Mouse (Mus musculus) limb, embryonic 14.5 days (tissue): ENCODE data around the gene Ank2. TPM values are rescaled to one million over a fixed set of nuclear protein-coding genes. Genes with fewer than 3 reads are reported as not detected.
A peak's percentile ranks its signal among the peaks of the same experiment; 100 is the strongest.

ENCODE experiments used
- ATAC-seq: fragments of 200-750 bp; cut with Nextera tagmentation; 2 replicates; pipeline ENCODE4 v1.8.0; 2017; ENCODE audit warnings: low read depth, moderate number of reproducible peaks, moderate TSS enrichment; ENCODE audit not compliant: low FRiP score
- DNase-seq: peaks from one replicate; pipeline ENCODE4 v3.0.0-alpha.2; 2015; ENCODE audit warnings: low spot score
- H3K27ac ChIP-seq: fragments of 300-500 bp; sonication (generic); replicated peaks from 2 replicates; pipeline ENCODE4 v1.5.1; 2014; ENCODE audit warnings: low read depth, mild to moderate bottlenecking, low read length, moderate library complexity, mixed read lengths
- H3K27me3 ChIP-seq: fragments of 300-500 bp; sonication (generic); 2 replicates; pipeline ENCODE4 v1.6.1; 2014; ENCODE audit warnings: low read length, mixed read lengths; ENCODE audit not compliant: control insufficient read depth, insufficient read depth
- H3K36me3 ChIP-seq: fragments of 300-500 bp; sonication (generic); 2 replicates; pipeline ENCODE4 v1.6.1; 2014; ENCODE audit warnings: mild to moderate bottlenecking, low read length, moderate library complexity, mixed read lengths; ENCODE audit not compliant: control insufficient read depth, insufficient read depth
- H3K4me1 ChIP-seq: fragments of 300-500 bp; sonication (generic); 2 replicates; pipeline ENCODE4 v1.6.1; 2014; ENCODE audit warnings: antibody characterized with exemption, low read length, mixed read lengths; ENCODE audit not compliant: control insufficient read depth, insufficient read depth
- H3K4me2 ChIP-seq: fragments of 300-500 bp; sonication (generic); replicated peaks from 2 replicates; pipeline ENCODE4 v1.6.1; 2014; ENCODE audit warnings: low read depth, mild to moderate bottlenecking, low read length, moderate library complexity; ENCODE audit not compliant: severe bottlenecking
- H3K4me3 ChIP-seq: fragments of 300-500 bp; sonication (generic); replicated peaks from 2 replicates; pipeline ENCODE4 v1.5.1; 2014; ENCODE audit warnings: low read length
- H3K9ac ChIP-seq: fragments of 300-500 bp; sonication (generic); 2 replicates; pipeline ENCODE4 v1.6.1; 2014; ENCODE audit warnings: mild to moderate bottlenecking, low read depth, low read length, moderate library complexity; ENCODE audit not compliant: severe bottlenecking
- H3K9me3 ChIP-seq: fragments of 300-500 bp; sonication (generic); 2 replicates; pipeline ENCODE4 v1.6.1; 2016; ENCODE audit warnings: low read length; ENCODE audit not compliant: control insufficient read depth
- POLR2A ChIP-seq: fragments of 200-500 bp; IDR thresholded peaks from 2 replicates; pipeline ENCODE4 v1.8.0; 2012; ENCODE audit warnings: inconsistent platforms, mild to moderate bottlenecking, moderate library complexity, borderline replicate concordance; ENCODE audit not compliant: insufficient read depth, insufficient read length; ENCODE audit errors: extremely low read depth
- WGBS: fragments of 180-500 bp; shearing (Covaris S2); extraction: QIAGEN DNeasy Blood & Tissue Kit; methylation state at CpG from one replicate; pipeline ENCODE4 v1.1.7; 2014; 5-methylcytosine and 5-hydroxymethylcytosine counted together
- polyA plus RNA-seq, 2 experiments: library from polyadenylated mRNA; depleted of rRNA in 1 of 2; stranded (reverse) in 1 of 2; unstranded in 1 of 2; fragments of >200 nt; fragmentation: Nextera tagmentation in 1 of 2; extraction: Ambion mirVana in 1 of 2; gene quantifications; 2 replicates each; pipeline versions ENCODE4 v1.2.1 to v1.2.3; 2012 to 2014

Gene Ank2
- polyA plus RNA-seq, 2 experiments = 33.0 to 41.6 TPM

- Histone ChIP-seq H3K9me3 (no peaks in the 10 kb centered on the region), H3K4me1 (no peaks in the 10 kb centered on the region), H3K4me2 (no peak overlapping the region), H3K4me3 (no peak overlapping the region), H3K9ac (no peak overlapping the region), H3K36me3 (no peaks in the 10 kb centered on the region), H3K27ac (no peak overlapping the region), H3K27me3 (no peaks in the 10 kb centered on the region)
- 0 out of 2 replicates have a peak, but pooled peaks have one; percentile 30 for ATAC-seq
- no peak for TF ChIP-seq POLR2A
- 76% methylated on average over 8 of the region's 8 CpGs for WGBS
- no peak for DNase-seq
Measured at GRCm38 (mm10) chr3:127361846-127362245, 137.3 kb downstream of the Ank2 start.

- no peak for TF ChIP-seq POLR2A
- H3K9me3 ChIP-seq = no peaks in the 10 kb centered on the region
- H3K9ac ChIP-seq = no peak overlapping the region
- whole genome bisulfite sequencing = 45% methylated on average over 5 of the region's 5 CpGs
- no peaks in the 10 kb centered on the region for H3K4me1 ChIP-seq
- H3K4me3 ChIP-seq = no peak overlapping the region
- no peak overlapping the region for H3K27ac ChIP-seq
- ATAC-seq = no peak
- peak; percentile 3 for DNase-seq
- no peaks in the 10 kb centered on the region for H3K27me3 ChIP-seq
- H3K4me2 ChIP-seq = no peak overlapping the region
- no peaks in the 10 kb centered on the region for H3K36me3 ChIP-seq
Measured at GRCm38 (mm10) chr3:127361384-127361783, 137.8 kb downstream of the Ank2 start.

GRCm38 (mm10) chr3:127355252-127355651 is 143.9 kb downstream of the Ank2 start:
- DNase-seq (peak; percentile 3), ATAC-seq (peak; percentile 34; the same call in 1 of the 2 replicates)
- no peak overlapping the region for H3K9ac ChIP-seq
- no peak for TF ChIP-seq POLR2A
- no peaks in the 10 kb centered on the region; the same call in 1 of the 2 replicates for H3K4me1 ChIP-seq
- H3K4me3 ChIP-seq = no peak overlapping the region
- H3K36me3 ChIP-seq = no peaks in the 10 kb centered on the region
- 34% methylated on average over 5 of the region's 5 CpGs for WGBS
- H3K4me2 ChIP-seq = no peak overlapping the region
- H3K27me3 ChIP-seq = no peaks in the 10 kb centered on the region
- H3K27ac ChIP-seq = no peak overlapping the region
- H3K9me3 ChIP-seq = no peaks in the 10 kb centered on the region

GRCm38 (mm10) chr3:127350602-127351362 is 148.4 kb downstream of the Ank2 start:
- no peaks in the 10 kb centered on the region; the same call in 1 of the 2 replicates for H3K4me1 ChIP-seq
- H3K4me3 ChIP-seq = no peak overlapping the region
- H3K36me3 ChIP-seq = no peaks in the 10 kb centered on the region
- H3K4me2 ChIP-seq = no peak overlapping the region
- ATAC-seq (no peak), DNase-seq (no peak)
- TF ChIP-seq POLR2A = no peak
- H3K9ac ChIP-seq = no peak overlapping the region
- no peaks in the 10 kb centered on the region for H3K27me3 ChIP-seq
- no peak overlapping the region for H3K27ac ChIP-seq
- H3K9me3 ChIP-seq = no peaks in the 10 kb centered on the region; the same call in 1 of the 2 replicates
- 91% methylated on average over 9 of the region's 9 CpGs for WGBS

GRCm38 (mm10) chr3:127348926-127349325 is 150.2 kb downstream of the Ank2 start:
- Histone ChIP-seq H3K27me3 (no peaks in the 10 kb centered on the region), H3K9me3 (no peaks in the 10 kb centered on the region; the same call in 1 of the 2 replicates), H3K4me1 (no peaks in the 10 kb centered on the region), H3K4me3 (no peak overlapping the region), H3K9ac (no peak overlapping the region), H3K4me2 (no peak overlapping the region), H3K36me3 (no peaks in the 10 kb centered on the region), H3K27ac (no peak overlapping the region)
- WGBS = 85% methylated on average over 7 of the region's 7 CpGs
- no peak for TF ChIP-seq POLR2A
- DNase-seq (no peak), ATAC-seq (no peak)
